Mouse (Mus musculus): ENCODE data around the gene Mrpl33. TPM values are rescaled to one million over a fixed set of nuclear protein-coding genes. Genes with fewer than 3 reads are reported as not detected.
A peak's percentile ranks its signal among the peaks of the same experiment; 100 is the strongest.

Mrpl33 gene
- polyA plus RNA-seq, 1 experiment from 2014 or later: 313 TPM

DNA sequence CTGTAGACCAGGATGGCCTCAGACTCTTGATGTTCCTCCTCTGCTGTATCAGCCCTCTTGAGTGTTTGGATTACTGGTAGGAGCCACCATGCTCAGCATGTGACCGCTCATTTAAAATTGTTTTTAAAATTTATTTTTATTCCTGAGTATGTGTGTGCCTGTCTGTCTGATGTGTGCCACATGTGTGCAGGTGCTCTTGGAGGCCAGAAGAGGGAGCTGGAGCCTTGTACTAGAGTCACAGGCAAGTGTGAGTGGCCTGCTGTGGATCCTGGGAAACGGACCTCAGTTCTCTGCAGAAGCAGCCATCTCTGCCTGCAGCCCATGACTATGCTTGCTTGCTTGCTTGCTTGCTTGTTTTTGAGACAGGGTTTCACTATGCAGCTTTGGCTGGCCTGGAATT is 2.4 kb downstream of the Mrpl33 start:
- WGBS: 87% methylated on average over 2 of the region's 2 CpGs
- no peak overlapping the region for H3K9ac ChIP-seq (replicated peaks; ENCODE audit: low read depth)
- H3K27ac ChIP-seq (ENCODE audit: low read length): no peak overlapping the region
- no peaks in the 10 kb centered on the region for H3K9me3 ChIP-seq (ENCODE audit: low read length)
- no peak overlapping the region for H3K4me3 ChIP-seq (ENCODE audit: low read depth, low read length)
- H3K36me3 ChIP-seq (ENCODE audit: insufficient read depth, low read length): no peaks in the 10 kb centered on the region
- no peak overlapping the region for H3K4me2 ChIP-seq (replicated peaks; ENCODE audit: low read depth, low read length)
- TF ChIP-seq EP300 (IDR thresholded peaks at IDR 0.05) (no peak), CTCF (IDR thresholded peaks at IDR 0.05) (peak; percentile 62)
- peaks cover 3% of the 10 kb centered on the region; the same call in 1 of the 2 replicates for H3K4me1 ChIP-seq (ENCODE audit: insufficient read depth, low read depth, low read length)
- DNase-seq (ENCODE audit: low spot score) (peak; percentile 56), ATAC-seq (no peak)
- H3K27me3 ChIP-seq (replicated peaks; ENCODE audit: insufficient read depth, low read length): no peaks in the 10 kb centered on the region

DNA sequence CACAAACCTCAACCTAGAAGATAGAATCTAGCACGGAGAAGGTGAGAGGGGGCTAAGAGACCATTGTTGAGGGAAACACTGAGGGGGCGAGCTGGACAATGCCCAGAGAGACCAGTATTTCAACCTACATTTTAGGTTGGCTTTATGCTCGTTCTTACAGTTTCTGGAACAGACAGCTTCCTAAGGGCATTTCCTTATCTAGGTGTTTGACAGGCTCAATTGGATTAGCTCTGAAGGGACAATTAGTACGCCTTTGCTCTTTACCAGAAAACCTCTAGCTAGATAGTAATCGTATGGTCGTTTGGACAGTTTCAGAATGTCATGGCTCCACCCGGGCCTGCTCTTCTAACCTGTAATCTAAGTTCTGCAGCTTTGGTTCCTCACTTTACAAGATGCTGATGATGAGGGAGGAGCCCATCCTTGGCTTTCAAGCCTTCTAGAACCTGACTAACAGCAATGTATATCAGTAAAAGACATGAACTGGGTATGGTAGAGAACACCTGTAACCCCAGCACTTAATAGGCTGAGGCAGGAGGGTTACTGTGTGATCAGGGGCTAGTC is 4.5 kb downstream of the Mrpl33 start:
- ATAC-seq (no peak), DNase-seq (ENCODE audit: low spot score) (no peak)
- H3K4me3 ChIP-seq (ENCODE audit: low read depth, low read length): no peak overlapping the region
- WGBS: 89% methylated on average over 7 of the region's 7 CpGs
- H3K9me3 ChIP-seq (ENCODE audit: low read length): no peaks in the 10 kb centered on the region
- no peak overlapping the region for H3K4me2 ChIP-seq (replicated peaks; ENCODE audit: low read depth, low read length)
- no peak for TF ChIP-seq EP300 (IDR thresholded peaks at IDR 0.05)
- TF ChIP-seq CTCF (IDR thresholded peaks at IDR 0.05): no peak
- no peaks in the 10 kb centered on the region for H3K36me3 ChIP-seq (ENCODE audit: insufficient read depth, low read length)
- H3K27ac ChIP-seq (ENCODE audit: low read length): no peak overlapping the region
- peaks cover 3% of the 10 kb centered on the region; the same call in 1 of the 2 replicates for H3K4me1 ChIP-seq (ENCODE audit: insufficient read depth, low read depth, low read length)
- H3K27me3 ChIP-seq (replicated peaks; ENCODE audit: insufficient read depth, low read length): no peaks in the 10 kb centered on the region
- H3K9ac ChIP-seq (replicated peaks; ENCODE audit: low read depth): no peak overlapping the region

DNA sequence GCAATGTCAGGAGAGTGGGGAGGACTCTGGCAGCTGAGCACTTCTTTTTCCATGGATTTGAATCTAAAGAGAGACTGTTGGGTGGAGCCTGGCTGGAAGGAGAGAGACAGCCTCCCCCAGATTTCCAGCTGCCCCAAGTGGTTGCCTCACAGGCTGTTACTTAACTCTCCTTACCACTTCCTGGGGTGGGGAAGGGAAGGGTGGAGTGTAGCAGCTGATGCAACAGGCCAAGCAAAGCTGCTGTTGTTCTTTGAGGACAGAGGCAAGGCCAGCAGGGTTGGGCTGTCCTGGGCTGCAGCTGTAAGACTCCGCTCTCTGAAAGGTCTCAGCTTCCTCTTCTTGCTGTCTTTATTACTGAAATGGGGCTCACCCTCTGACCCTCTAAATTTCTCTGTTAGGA is 5.6 kb downstream of the Mrpl33 start:
- DNase-seq (ENCODE audit: low spot score): peak; percentile 98
- H3K4me2 ChIP-seq (replicated peaks; ENCODE audit: low read depth, low read length): no peak overlapping the region
- no peak overlapping the region for H3K9ac ChIP-seq (replicated peaks; ENCODE audit: low read depth)
- H3K4me3 ChIP-seq (ENCODE audit: low read depth, low read length): no peak overlapping the region
- ATAC-seq: peak; percentile 96
- peak; percentile 37 for TF ChIP-seq CTCF (IDR thresholded peaks at IDR 0.05)
- peak; percentile 91 for TF ChIP-seq EP300 (IDR thresholded peaks at IDR 0.05)
- 29% methylated on average over 1 of the region's 1 CpGs for WGBS
- no peaks in the 10 kb centered on the region for H3K9me3 ChIP-seq (ENCODE audit: low read length)
- no peaks in the 10 kb centered on the region for H3K36me3 ChIP-seq (ENCODE audit: insufficient read depth, low read length)
- no peaks in the 10 kb centered on the region for H3K27me3 ChIP-seq (replicated peaks; ENCODE audit: insufficient read depth, low read length)
- H3K27ac ChIP-seq (ENCODE audit: low read length): peak overlapping the region; percentile 88
- H3K4me1 ChIP-seq (ENCODE audit: insufficient read depth, low read depth, low read length): peaks cover 3% of the 10 kb centered on the region; the same call in 1 of the 2 replicates

DNA sequence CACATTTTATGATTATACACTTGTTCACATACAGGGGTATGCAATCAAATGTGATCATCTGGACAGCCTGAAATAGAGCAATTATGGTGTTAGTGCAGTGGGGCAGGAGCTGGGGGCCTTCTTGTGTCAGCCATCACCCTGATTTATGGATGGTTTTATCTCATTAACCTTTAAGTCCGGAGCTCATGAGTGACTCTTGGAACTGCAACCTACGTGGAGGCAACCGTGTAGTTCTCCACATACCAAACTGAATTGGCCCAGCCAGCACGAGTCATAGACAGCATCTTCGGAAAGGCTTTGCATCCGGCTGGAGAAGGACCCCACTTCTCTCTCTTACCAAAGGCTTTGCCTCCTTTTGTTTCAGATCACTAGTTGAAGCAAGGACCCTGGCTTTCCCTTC is 7.0 kb downstream of the Mrpl33 start:
- Histone ChIP-seq H3K4me1 (ENCODE audit: insufficient read depth, low read depth, low read length) (no peaks in the 10 kb centered on the region; the same call in 1 of the 2 replicates), H3K27ac (ENCODE audit: low read length) (no peak overlapping the region), H3K4me2 (replicated peaks; ENCODE audit: low read depth, low read length) (no peak overlapping the region), H3K36me3 (ENCODE audit: insufficient read depth, low read length) (no peaks in the 10 kb centered on the region), H3K9me3 (ENCODE audit: low read length) (no peaks in the 10 kb centered on the region), H3K9ac (replicated peaks; ENCODE audit: low read depth) (no peak overlapping the region), H3K27me3 (replicated peaks; ENCODE audit: insufficient read depth, low read length) (no peaks in the 10 kb centered on the region), H3K4me3 (ENCODE audit: low read depth, low read length) (no peak overlapping the region)
- TF ChIP-seq EP300 (IDR thresholded peaks at IDR 0.05) (no peak), CTCF (IDR thresholded peaks at IDR 0.05) (no peak)
- 75% methylated on average over 6 of the region's 6 CpGs for WGBS
- ATAC-seq (no peak), DNase-seq (ENCODE audit: low spot score) (no peak)

- H3K4me2 ChIP-seq (replicated peaks; ENCODE audit: low read depth, low read length): no peak overlapping the region
- TF ChIP-seq EP300 (IDR thresholded peaks at IDR 0.05): no peak
- TF ChIP-seq CTCF (IDR thresholded peaks at IDR 0.05): no peak
- no peaks in the 10 kb centered on the region for H3K9me3 ChIP-seq (ENCODE audit: low read length)
- H3K36me3 ChIP-seq (ENCODE audit: insufficient read depth, low read length): no peaks in the 10 kb centered on the region
- no peak overlapping the region for H3K9ac ChIP-seq (replicated peaks; ENCODE audit: low read depth)
- no peak for DNase-seq (ENCODE audit: low spot score)
- H3K4me1 ChIP-seq (ENCODE audit: insufficient read depth, low read depth, low read length): no peaks in the 10 kb centered on the region; the same call in 1 of the 2 replicates
- H3K27me3 ChIP-seq (replicated peaks; ENCODE audit: insufficient read depth, low read length): no peaks in the 10 kb centered on the region
- H3K4me3 ChIP-seq (ENCODE audit: low read depth, low read length): no peak overlapping the region
- no peak overlapping the region for H3K27ac ChIP-seq (ENCODE audit: low read length)
- 44% methylated on average over 3 of the region's 3 CpGs for WGBS
- ATAC-seq: no peak
Measured at GRCm38 (mm10) chr5:31606151-31606550, 9.4 kb downstream of the Mrpl33 start.

DNA sequence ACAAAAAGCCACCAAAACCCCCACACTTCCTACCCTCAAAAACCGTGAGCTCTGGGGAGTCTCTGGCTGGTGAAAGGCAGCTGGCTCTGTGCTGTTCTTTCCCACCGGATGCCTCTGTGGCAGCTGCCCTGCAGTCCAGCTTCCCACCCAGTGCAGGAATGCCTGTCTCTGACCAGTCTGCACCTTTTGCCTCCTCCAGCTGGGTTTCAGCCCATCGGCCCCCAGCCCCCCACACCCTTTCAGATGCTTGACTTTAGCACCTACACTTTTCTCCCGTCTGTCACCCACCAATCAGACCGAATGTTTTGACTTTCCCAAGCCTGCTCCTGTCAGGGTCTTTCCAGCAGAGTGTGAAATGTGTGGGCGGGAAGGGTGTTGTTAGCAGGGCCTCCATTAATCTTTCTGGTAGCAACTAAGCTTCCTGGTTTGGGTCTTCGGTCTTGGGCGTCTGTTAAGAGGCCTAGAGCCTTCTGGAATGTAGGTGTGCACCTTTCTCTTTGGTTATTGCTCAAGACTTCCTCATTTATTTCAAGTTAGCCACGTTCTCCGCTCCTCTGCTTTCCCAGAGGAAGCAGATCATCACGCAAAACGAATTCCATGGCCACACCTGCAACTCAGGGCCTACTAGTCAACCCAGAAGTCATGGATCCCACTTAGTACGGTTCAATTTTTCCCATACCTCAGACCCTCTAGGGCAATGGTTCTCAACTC is 13.8 kb downstream of the Mrpl33 start:
- no peaks in the 10 kb centered on the region for H3K9me3 ChIP-seq (ENCODE audit: low read length)
- no peaks in the 10 kb centered on the region for H3K36me3 ChIP-seq (ENCODE audit: insufficient read depth, low read length)
- H3K4me2 ChIP-seq (replicated peaks; ENCODE audit: low read depth, low read length): no peak overlapping the region
- peak; percentile 54 for ATAC-seq
- H3K27ac ChIP-seq (ENCODE audit: low read length): peak overlapping the region; percentile 68; the same call in 1 of the 2 replicates
- no peak overlapping the region for H3K4me3 ChIP-seq (ENCODE audit: low read depth, low read length)
- DNase-seq (ENCODE audit: low spot score): peak; percentile 85
- H3K4me1 ChIP-seq (ENCODE audit: insufficient read depth, low read depth, low read length): peaks cover 6% of the 10 kb centered on the region; the same call in 1 of the 2 replicates
- no peak overlapping the region for H3K9ac ChIP-seq (replicated peaks; ENCODE audit: low read depth)
- no peaks in the 10 kb centered on the region for H3K27me3 ChIP-seq (replicated peaks; ENCODE audit: insufficient read depth, low read length)
- 43% methylated on average over 13 of the region's 13 CpGs for WGBS
- no peak for TF ChIP-seq CTCF (IDR thresholded peaks at IDR 0.05)
- peak; percentile 65; the same call in 1 of the 2 replicates for TF ChIP-seq EP300 (IDR thresholded peaks at IDR 0.05)

All from lung, postnatal 0 days (tissue).